Mouse (Mus musculus) macrophage (primary cell): ENCODE data around the gene Mef2d. TPM values are rescaled to one million over a fixed set of nuclear protein-coding genes. Genes with fewer than 3 reads are reported as not detected.

Experiments used
- H3K27ac ChIP-seq: fragments of 350-480 bp; formaldehyde crosslinking; 2 replicates; pipeline ENCODE4 v1.9.0; 2021
- H3K36me3 ChIP-seq: fragments of 350-480 bp; formaldehyde crosslinking; 2 replicates; pipeline ENCODE4 v1.9.0; 2021; ENCODE audit errors: inconsistent target
- H3K4me3 ChIP-seq: fragments of 350-480 bp; formaldehyde crosslinking; 2 replicates; pipeline ENCODE4 v1.9.0; 2021; ENCODE audit errors: inconsistent target
- H3K79me2 ChIP-seq: fragments of 350-480 bp; formaldehyde crosslinking; 2 replicates; pipeline ENCODE4 v1.9.0; 2021; ENCODE audit errors: inconsistent target
- WGBS: methylation state at CpG from one replicate; pipeline ENCODE4 v1.1.7; 2026; ENCODE audit warnings: inconsistent platforms; ENCODE audit not compliant: missing documents; 5-methylcytosine and 5-hydroxymethylcytosine counted together
- polyA plus RNA-seq: library from polyadenylated mRNA; stranded (reverse); fragments of 250-400 nt; gene quantifications from 3 replicates; pipeline ENCODE4 v1.2.4, GENCODE M21; 2018; ENCODE audit warnings: inconsistent platforms
- total RNA-seq, 78 experiments: library from RNA; depleted of rRNA; stranded (reverse); fragments of 250-400 nt; gene quantifications; 1 replicate in 9 of 78; 2 replicates in 24 of 78; 3 replicates in 43 of 78; 4 replicates in 2 of 78; pipeline ENCODE4 v1.2.4; 2018; ENCODE audit warnings: inconsistent platforms in 56 of 78

Gene Mef2d
- 100 to 1,000 TPM in 17 of 26 experiments, 10 to 100 TPM in 9; 29.4 to 174 (median 111) TPM for total RNA-seq (2018; cell fraction: chromatin; rRNA removed)
- 10 to 100 TPM; 29.8 to 74.5 (median 47.8) TPM for total RNA-seq (2018; cell fraction: cytosol; rRNA removed)
- total RNA-seq (2018; cell fraction: nucleus; rRNA removed), result 100 to 1,000 TPM in 10 of 26 experiments, 10 to 100 TPM in 16; 36.8 to 163 (median 85.6) TPM
- polyA plus RNA-seq, result 37.8 to 68.1 TPM (median 46.3 TPM) in 3 replicates

GRCm38 (mm10) chr3:88141787-88142523, at the start of gene Mef2d:
Gene Mef2d, plus strand, starts transcription at chr3:88142372.
- H3K4me3 ChIP-seq, result peak within 1 kb of the TSS; percentile 85
- peaks cover 43% of the 10 kb centered on the region for H3K79me2 ChIP-seq
- H3K27ac ChIP-seq, result peak within 1 kb of the TSS; percentile 99
- no peaks in the 10 kb centered on the region for H3K36me3 ChIP-seq
- WGBS, result 1% methylated on average over 34 of the region's 52 CpGs

- H3K4me3 ChIP-seq, result no peak overlapping the region
- 98% methylated on average over 5 of the region's 5 CpGs for WGBS
- H3K27ac ChIP-seq, result no peak overlapping the region
- H3K79me2 ChIP-seq, result no peaks in the 10 kb centered on the region
- 0 out of 2 replicates have a peak, but pooled peaks cover 4% of the 10 kb centered on the region for H3K36me3 ChIP-seq
These were observed 48.0 kb upstream of the Mef2d start for GRCm38 (mm10) chr3:88094126-88094525.

- Histone ChIP-seq H3K36me3 (0 out of 2 replicates have a peak, but pooled peaks cover under 1% of the 10 kb centered on the region), H3K4me3 (no peak overlapping the region), H3K79me2 (no peaks in the 10 kb centered on the region), H3K27ac (peak overlapping the region; percentile 61)
- 43% methylated on average over 6 of the region's 6 CpGs for WGBS
These were observed 44.5 kb upstream of the Mef2d start for GRCm38 (mm10) chr3:88097666-88098065.

DNA sequence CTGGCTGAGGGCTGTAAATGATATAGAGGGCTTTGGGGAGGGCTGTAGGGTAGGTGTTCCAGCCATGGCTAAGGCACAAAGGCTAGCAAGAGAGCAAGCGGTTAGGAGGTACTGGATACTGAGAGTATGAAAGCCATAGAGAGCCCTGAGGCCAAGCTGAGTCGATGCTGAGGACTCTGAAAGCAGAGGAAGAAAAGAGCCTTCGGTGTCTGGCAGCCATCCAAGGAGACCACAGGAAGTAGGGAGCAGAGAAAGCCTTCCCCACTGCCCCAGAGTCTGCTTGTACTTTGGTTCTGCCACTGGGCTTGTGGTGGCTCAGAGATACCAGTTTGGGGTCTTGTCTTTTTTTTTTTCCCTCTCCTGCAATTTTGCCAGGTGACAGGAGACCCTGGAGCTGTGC, 41.9 kb upstream of the Mef2d start:
- Histone ChIP-seq H3K79me2 (no peaks in the 10 kb centered on the region), H3K27ac (peak overlapping the region; percentile 95; the same call in 1 of the 2 replicates), H3K36me3 (no peaks in the 10 kb centered on the region), H3K4me3 (no peak overlapping the region)
- WGBS, result 52% methylated on average over 3 of the region's 3 CpGs

DNA sequence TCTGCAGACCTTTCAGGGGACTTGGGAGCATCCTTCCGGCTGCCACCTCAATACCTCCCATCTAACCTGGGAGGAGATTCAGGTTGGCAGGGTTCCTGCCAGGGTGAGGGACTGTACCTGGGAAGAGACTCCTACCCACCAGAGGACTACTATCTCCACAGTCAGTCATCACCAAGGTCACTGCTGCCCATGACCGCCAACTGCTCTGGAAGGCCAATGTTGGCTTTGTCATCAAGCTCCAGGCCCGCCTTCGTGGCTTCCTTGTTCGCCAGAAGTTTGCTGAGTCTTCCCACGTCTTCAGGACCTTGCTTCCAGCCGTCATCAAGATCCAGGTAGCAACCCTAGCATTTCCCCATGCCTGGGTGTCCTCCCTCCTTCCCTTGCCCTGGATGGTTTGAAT, 40.4 kb upstream of the Mef2d start:
- Histone ChIP-seq H3K4me3 (no peak overlapping the region), H3K79me2 (no peaks in the 10 kb centered on the region), H3K36me3 (no peaks in the 10 kb centered on the region), H3K27ac (peak overlapping the region; percentile 95)
- WGBS, result 87% methylated on average over 7 of the region's 7 CpGs

DNA sequence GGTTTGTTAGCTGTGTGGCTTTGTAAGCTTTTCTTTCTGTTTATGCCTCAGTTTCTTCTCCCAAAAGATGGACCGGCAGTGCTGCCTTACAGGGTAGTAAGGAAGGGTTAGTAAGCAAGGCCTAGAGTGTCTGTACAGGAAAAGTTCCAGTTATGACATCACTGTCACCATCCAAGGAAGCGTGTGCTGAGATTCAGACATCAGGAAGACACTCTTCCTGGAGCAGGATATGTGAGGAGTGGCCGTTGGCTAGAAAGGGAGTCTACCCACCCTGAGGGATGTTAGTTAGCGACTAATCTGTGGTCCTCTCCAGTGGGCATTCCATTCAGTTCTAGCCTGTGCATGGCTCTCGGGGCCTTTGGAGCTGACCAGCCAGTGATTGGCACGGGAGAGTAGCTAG, 40.0 kb upstream of the Mef2d start:
- H3K36me3 ChIP-seq, result no peaks in the 10 kb centered on the region
- H3K4me3 ChIP-seq, result no peak overlapping the region
- H3K79me2 ChIP-seq, result no peaks in the 10 kb centered on the region
- 67% methylated on average over 6 of the region's 6 CpGs for WGBS
- peak overlapping the region; percentile 95 for H3K27ac ChIP-seq

- H3K79me2 ChIP-seq, result no peaks in the 10 kb centered on the region
- peak overlapping the region; percentile 95 for H3K27ac ChIP-seq
- H3K4me3 ChIP-seq, result no peak overlapping the region
- 12% methylated on average over 6 of the region's 6 CpGs for WGBS
- no peaks in the 10 kb centered on the region for H3K36me3 ChIP-seq
These were observed 39.6 kb upstream of the Mef2d start for GRCm38 (mm10) chr3:88102611-88103010.

GRCm38 (mm10) chr3:88106126-88106525, 36.0 kb upstream of the Mef2d start:
- Histone ChIP-seq H3K4me3 (no peak overlapping the region), H3K27ac (no peak overlapping the region), H3K79me2 (no peaks in the 10 kb centered on the region), H3K36me3 (no peaks in the 10 kb centered on the region)
- WGBS, result 100% methylated on average over 4 of the region's 4 CpGs

GRCm38 (mm10) chr3:88109126-88109525, 33.0 kb upstream of the Mef2d start:
- no peaks in the 10 kb centered on the region for H3K36me3 ChIP-seq
- 100% methylated on average over 6 of the region's 6 CpGs for WGBS
- H3K27ac ChIP-seq, result no peak overlapping the region
- H3K4me3 ChIP-seq, result no peak overlapping the region
- H3K79me2 ChIP-seq, result no peaks in the 10 kb centered on the region

DNA sequence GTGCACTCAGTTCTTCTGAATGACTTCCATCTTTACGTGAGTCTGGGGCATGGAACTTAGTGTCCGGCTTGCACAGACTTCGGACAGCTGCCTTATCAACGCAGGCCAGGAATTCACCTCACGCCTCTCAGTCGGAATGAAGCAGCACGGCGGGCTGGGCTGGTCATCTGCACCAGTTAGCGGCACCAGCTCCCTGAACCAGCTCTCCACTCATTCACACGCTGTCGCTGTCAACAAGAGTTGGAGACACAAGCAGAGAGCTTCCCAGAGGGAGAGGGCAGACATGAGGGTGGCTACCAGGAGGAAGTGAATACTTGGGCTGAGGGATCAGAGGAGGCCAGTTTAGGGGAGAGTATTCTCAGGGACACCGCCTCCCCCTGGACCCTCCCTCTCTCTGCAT, 27.8 kb upstream of the Mef2d start:
- no peak overlapping the region for H3K4me3 ChIP-seq
- 97% methylated on average over 12 of the region's 12 CpGs for WGBS
- 0 out of 2 replicates have a peak, but pooled peaks cover 4% of the 10 kb centered on the region for H3K36me3 ChIP-seq
- H3K79me2 ChIP-seq, result no peaks in the 10 kb centered on the region
- no peak overlapping the region for H3K27ac ChIP-seq

GRCm38 (mm10) chr3:88120117-88120651, 22.0 kb upstream of the Mef2d start:
- Histone ChIP-seq H3K27ac (no peak overlapping the region), H3K79me2 (no peaks in the 10 kb centered on the region), H3K4me3 (no peak overlapping the region), H3K36me3 (no peaks in the 10 kb centered on the region)
- 96% methylated on average over 19 of the region's 19 CpGs for WGBS

DNA sequence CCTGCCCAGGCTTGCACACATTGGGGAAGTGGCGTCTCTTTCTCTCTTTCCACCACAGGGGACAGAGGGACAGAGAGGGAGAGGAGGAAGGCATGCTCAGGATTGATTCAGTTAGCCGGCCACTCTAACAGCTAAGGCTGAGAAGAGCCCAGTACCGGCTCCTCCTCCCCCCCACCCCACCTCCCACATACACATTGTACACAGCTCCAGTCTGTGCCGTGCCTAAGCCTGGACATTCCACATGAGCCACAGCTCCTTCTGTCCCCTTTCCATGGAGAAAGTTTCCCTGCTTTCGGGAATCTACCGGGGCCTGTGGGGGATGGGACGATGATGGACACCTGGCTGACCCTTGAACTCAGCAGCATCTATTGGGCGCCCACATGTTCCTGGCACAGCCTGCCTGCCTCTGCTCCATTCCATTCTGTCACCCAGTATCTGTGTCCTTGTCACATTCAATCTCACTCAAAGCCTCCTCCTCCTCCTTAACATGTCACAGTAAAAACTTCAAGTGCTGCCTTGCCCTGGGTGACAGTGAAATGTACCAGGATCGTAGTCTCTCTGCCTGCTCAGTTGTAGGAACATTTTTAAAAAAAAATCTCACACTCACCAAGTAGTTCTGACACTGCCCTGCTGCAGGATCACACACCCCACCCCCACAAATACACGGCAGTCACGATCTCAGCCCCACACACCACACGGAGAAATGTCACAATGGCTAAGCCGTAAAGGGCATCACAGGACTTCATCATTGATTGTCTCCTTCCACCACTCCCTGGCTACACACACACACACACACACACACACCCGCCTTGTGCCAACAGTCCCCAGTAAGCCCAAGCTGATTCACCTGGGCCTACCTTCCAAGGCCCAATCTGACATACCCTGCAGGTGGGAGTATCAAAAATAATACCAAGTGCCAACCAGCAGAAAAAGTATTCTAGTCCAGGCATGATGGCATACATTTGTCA, 20.7 kb upstream of the Mef2d start:
- no peak overlapping the region for H3K4me3 ChIP-seq
- H3K27ac ChIP-seq, result no peak overlapping the region
- no peaks in the 10 kb centered on the region for H3K79me2 ChIP-seq
- no peaks in the 10 kb centered on the region for H3K36me3 ChIP-seq
- 98% methylated on average over 14 of the region's 14 CpGs for WGBS

- H3K4me3 ChIP-seq, result no peak overlapping the region
- no peaks in the 10 kb centered on the region for H3K36me3 ChIP-seq
- WGBS, result 85% methylated on average over 4 of the region's 4 CpGs
- H3K79me2 ChIP-seq, result no peaks in the 10 kb centered on the region
- no peak overlapping the region for H3K27ac ChIP-seq
These were observed 17.0 kb upstream of the Mef2d start for GRCm38 (mm10) chr3:88125195-88125594.

DNA sequence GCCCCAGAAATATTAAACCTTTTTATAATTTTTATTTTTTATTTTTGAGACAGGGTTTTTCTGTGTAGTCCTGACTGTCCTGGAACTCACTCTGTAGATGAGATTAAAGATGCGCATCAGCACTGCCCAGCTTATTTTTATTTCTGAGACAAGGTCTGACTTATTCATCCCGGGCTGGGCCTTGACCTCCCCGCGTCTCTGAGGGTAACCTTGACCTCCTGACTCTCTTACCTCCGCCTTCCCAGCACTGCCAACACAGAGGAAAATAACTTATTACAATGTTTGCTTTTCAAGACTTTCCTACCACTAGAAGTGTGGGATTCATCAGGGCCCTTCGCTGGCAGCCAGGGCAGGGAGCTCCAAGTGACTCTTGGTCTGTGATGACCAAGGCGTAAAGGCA, 16.0 kb upstream of the Mef2d start:
- H3K79me2 ChIP-seq, result no peaks in the 10 kb centered on the region
- H3K36me3 ChIP-seq, result no peaks in the 10 kb centered on the region
- no peak overlapping the region for H3K4me3 ChIP-seq
- no peak overlapping the region for H3K27ac ChIP-seq
- 93% methylated on average over 6 of the region's 7 CpGs for WGBS
